Mouse (Mus musculus) adrenal gland, postnatal 14 days (tissue): ENCODE measurements around the gene Ptprd. TPM values are rescaled to one million over a fixed set of nuclear protein-coding genes. Genes with fewer than 3 reads are reported as not detected.

ENCODE experiments used
- DNase-seq: peaks from one replicate; pipeline ENCODE4 v3.0.0; 2021; ENCODE audit warnings: mixed read lengths
- total RNA-seq: library from RNA; stranded (reverse); gene quantifications from 2 replicates; pipeline ENCODE4 v1.2.3, GENCODE M21; 2021

Gene Ptprd
- total RNA-seq, 1 experiment from 2014 or later = 101 TPM

GRCm38 (mm10) chr4:76190788-76191187 lies 2021.0 kb downstream of the Ptprd start:
- DNase-seq = no peak

GRCm38 (mm10) chr4:76183095-76183494 lies 2028.7 kb downstream of the Ptprd start:
- DNase-seq = no peak

- peak; percentile 4 for DNase-seq
Measured at GRCm38 (mm10) chr4:76179497-76179896, 2032.3 kb downstream of the Ptprd start.

- DNase-seq = no peak
Measured at GRCm38 (mm10) chr4:76175086-76175485, 2036.7 kb downstream of the Ptprd start.

GRCm38 (mm10) chr4:76155750-76156149 lies 2056.0 kb downstream of the Ptprd start:
- DNase-seq = no peak

- DNase-seq = no peak
Measured at GRCm38 (mm10) chr4:76154190-76154589, 2057.6 kb downstream of the Ptprd start.

GRCm38 (mm10) chr4:76144925-76145324 lies 2066.8 kb downstream of the Ptprd start:
- DNase-seq = no peak

GRCm38 (mm10) chr4:76144333-76144732 lies 2067.4 kb downstream of the Ptprd start:
- DNase-seq = no peak

GRCm38 (mm10) chr4:76137901-76138300 lies 2073.9 kb downstream of the Ptprd start:
- no peak for DNase-seq

GRCm38 (mm10) chr4:76136625-76137024 lies 2075.1 kb downstream of the Ptprd start:
- peak; percentile 12 for DNase-seq

GRCm38 (mm10) chr4:76091845-76092244 lies 2119.9 kb downstream of the Ptprd start:
- DNase-seq = no peak

GRCm38 (mm10) chr4:76089866-76090265 lies 2121.9 kb downstream of the Ptprd start:
- DNase-seq = peak; percentile 11

- no peak for DNase-seq
Measured at GRCm38 (mm10) chr4:76076051-76076450, 2135.7 kb downstream of the Ptprd start.

GRCm38 (mm10) chr4:76073286-76073685 lies 2138.5 kb downstream of the Ptprd start:
- DNase-seq = no peak

- DNase-seq = no peak
Measured at GRCm38 (mm10) chr4:76071720-76072119, 2140.0 kb downstream of the Ptprd start.

GRCm38 (mm10) chr4:76056836-76057235 lies 2154.9 kb downstream of the Ptprd start:
- DNase-seq = peak; percentile 31

- DNase-seq = no peak
Measured at GRCm38 (mm10) chr4:76045650-76046049, 2166.1 kb downstream of the Ptprd start.

GRCm38 (mm10) chr4:76044802-76045201 lies 2167.0 kb downstream of the Ptprd start:
- no peak for DNase-seq

- peak; percentile 4 for DNase-seq
Measured at GRCm38 (mm10) chr4:76037178-76037577, 2174.6 kb downstream of the Ptprd start.

- no peak for DNase-seq
Measured at GRCm38 (mm10) chr4:76025571-76026325, 2186.0 kb downstream of the Ptprd start.

- DNase-seq = peak; percentile 59
Measured at GRCm38 (mm10) chr4:76024502-76024821, 2187.3 kb downstream of the Ptprd start.

- DNase-seq = no peak
Measured at GRCm38 (mm10) chr4:76023756-76024501, 2187.8 kb downstream of the Ptprd start.

GRCm38 (mm10) chr4:76021670-76022069 lies 2190.1 kb downstream of the Ptprd start:
- DNase-seq = no peak

- DNase-seq = no peak
Measured at GRCm38 (mm10) chr4:76015026-76015425, 2196.7 kb downstream of the Ptprd start.
